Mouse (Mus musculus) ovary, adult 18-20 months (tissue): ENCODE results near the gene Rsg1.

Experiments
- DNase-seq: peaks from one replicate; pipeline ENCODE4 v3.0.0; 2022; ENCODE audit warnings: low spot score, mixed read lengths

The Rsg1 gene

DNA sequence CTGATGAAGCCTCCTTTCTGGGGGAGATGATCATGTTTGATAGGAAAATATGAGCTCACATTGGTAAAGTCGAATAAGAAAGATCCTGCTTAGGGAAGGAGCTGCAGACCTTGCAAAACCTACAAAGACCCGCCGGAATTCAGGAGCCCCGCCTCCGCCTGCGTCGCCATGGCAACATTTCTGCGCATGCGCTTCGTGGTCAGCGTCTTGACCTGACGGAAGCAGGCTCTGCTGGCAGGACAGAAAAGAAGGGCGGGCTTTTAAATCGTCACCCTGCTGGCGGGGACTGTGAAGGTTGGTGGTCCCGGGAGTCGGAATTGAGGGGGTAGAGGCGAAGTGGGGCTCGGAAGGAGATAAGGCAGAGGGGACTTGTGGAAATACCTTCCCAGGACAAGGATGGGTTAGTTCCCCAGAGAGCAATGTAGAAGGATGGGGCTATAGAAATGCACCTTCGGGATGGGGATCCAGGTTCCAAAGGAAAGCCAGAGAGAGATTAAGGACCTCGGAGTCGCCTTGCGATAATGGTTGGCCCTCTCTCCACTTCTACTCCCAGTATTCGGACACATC lies at the start of gene Rsg1:
TSS of gene Rsg1 (plus strand) at position 187 of the 567 bp plus-strand sequence.
- peak; percentile 90 for DNase-seq

DNA sequence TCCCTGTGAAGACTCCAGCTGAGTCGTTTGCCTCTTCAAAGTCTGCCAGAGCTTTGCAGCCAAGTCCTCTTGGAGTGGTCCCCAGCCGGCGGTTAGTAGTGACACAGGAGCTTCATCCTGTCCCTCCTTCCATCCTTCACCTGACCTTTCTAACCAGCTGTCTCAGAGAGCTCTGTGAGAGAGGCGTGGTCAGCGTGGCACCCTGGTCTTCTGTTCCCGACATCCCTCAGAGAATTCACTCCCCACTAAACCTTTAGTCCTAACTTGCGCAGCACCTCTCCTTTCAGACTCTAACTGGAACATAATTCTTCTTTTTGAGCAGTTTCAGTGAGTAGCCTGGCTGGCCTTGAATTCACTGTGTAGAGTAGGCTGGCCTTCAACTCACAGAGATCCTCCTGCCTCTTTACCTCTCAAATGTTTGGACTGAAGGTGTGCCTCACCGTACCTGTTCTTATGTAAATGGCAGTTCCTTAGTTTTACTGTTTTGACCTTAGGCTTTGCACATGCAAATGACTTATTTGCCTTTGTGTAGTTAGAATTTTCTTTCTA lies 47.9 kb upstream of the Rsg1 start:
- DNase-seq, result no peak

GRCm38 (mm10) chr4:141167156-141167555 lies 46.6 kb upstream of the Rsg1 start:
- DNase-seq, result no peak

- no peak for DNase-seq
Measured at GRCm38 (mm10) chr4:141172121-141172520, 41.6 kb upstream of the Rsg1 start.

DNA sequence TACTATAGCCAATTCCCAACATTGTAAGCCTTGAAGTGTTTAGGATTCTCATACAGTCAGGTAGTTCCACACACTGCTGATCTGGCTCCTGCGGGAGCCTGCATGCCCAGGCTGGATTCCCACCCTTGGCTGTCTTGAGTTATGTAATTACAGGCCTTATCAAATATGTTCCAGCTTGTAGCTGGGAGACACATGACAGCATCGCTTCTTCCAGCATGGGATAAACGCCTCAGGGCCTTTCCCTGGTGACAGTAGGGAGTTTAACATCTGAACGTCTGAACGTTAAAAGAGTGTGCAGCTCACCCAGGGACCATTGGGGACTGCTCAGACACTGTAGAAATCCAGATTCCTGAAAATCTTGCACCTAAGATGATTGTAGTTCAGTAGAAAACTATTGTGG lies 38.0 kb upstream of the Rsg1 start:
- DNase-seq, result no peak

- DNase-seq, result no peak
Measured at GRCm38 (mm10) chr4:141176328-141176838, 37.4 kb upstream of the Rsg1 start.

DNA sequence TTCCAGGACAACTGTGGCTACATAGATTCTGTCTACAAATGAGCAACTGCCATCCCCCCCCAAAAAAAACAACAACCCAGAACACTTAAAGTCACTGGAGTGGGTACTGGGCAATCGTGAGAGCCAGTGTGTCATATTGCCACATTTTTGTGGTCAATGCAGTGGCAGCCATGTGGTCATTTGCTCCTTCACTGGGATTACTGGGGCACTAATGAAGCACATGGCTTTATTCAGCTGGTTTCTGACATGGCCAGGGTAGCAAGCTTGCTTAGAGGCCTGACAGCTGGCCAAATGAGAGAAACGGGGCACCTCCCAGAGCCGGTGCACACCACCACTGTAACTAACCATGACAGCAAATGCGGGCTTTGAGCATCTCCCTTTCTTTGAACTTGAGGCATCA lies 35.3 kb upstream of the Rsg1 start:
- no peak for DNase-seq

- DNase-seq, result no peak
Measured at GRCm38 (mm10) chr4:141180831-141181230, 32.9 kb upstream of the Rsg1 start.

DNA sequence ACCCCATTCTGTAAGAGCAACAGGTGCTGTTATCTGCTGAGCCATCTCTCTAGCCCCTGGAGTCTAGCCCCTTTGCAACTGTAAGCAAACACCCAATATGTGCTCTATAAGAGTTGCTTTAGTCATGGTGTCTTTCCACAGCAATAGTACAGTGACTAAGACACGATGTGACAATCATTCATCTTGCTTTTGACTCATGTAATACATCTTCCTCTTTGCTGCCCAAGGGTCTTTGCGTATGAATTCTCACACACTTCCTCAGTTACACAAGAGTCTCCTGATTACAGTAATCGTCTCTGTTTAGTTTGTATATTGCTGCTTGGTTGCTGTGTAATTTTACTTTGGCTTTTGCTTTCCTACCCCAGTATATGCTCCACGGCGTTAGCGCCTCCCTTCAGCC lies 31.8 kb upstream of the Rsg1 start:
- no peak for DNase-seq

DNA sequence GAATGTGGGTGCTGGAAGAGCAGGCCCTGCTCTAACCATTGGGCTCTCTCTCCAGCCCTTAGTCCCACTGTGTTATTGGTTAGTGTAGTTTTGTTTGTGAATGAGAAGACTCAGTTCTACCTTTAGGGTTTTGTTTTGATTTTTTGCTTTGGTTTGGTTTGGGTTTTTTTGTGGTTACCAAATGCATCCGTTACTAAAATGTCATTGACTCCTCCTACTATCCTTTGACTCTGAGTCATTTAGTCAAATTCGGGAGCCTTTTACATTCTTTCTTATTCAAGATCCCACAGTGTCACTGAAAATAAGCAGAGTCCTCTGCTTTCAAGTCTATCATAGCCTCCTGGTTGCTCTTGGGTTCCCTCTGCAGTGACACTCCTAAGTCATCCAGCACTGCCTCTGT lies 29.8 kb upstream of the Rsg1 start:
- DNase-seq, result no peak

- DNase-seq, result no peak
Measured at GRCm38 (mm10) chr4:141184426-141184825, 29.3 kb upstream of the Rsg1 start.

DNA sequence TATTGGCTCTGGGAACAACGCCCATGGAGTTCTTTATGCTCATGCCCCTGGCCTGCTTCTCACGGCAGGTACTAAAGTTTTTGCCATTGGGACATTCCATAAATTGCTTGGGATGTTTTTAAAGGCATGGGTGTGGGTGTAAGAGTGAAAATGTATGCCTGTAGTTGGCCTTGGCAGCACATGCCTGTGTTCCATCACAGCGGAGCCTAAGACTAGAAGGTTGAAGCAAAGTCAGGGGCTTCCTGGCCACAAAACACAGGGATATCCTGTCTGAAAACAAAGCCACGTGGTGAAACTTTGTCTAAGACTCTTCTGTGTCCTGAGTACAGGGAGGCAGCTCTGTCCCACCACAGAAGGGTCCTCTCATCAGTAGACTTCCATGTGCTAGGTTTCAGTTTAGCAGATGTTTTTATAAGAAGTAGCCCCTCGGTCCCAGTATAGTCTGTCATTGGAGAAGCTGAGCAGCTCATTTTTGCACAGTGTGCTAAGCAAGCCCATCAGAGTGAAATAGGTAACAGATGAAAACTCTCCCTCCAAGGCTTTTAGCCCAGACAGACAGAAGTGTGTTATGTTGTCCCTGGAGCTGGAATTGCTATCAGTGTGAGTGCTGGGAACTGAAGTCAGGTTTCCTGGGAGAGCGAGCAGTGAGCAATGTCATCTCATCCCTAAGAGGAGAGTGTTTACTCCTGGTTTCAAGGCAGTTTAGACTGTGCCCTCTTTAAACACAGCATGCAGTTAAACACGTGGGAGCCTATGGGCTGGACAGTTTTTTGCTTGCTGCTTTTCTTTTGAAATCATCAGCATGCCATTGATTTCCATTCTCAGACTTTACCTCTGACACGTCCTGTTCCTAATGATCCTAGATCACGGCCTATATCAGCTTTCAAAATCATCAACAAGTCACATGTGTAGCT lies 26.6 kb upstream of the Rsg1 start:
- DNase-seq, result no peak

- DNase-seq, result no peak
Measured at GRCm38 (mm10) chr4:141191294-141191693, 22.5 kb upstream of the Rsg1 start.

DNA sequence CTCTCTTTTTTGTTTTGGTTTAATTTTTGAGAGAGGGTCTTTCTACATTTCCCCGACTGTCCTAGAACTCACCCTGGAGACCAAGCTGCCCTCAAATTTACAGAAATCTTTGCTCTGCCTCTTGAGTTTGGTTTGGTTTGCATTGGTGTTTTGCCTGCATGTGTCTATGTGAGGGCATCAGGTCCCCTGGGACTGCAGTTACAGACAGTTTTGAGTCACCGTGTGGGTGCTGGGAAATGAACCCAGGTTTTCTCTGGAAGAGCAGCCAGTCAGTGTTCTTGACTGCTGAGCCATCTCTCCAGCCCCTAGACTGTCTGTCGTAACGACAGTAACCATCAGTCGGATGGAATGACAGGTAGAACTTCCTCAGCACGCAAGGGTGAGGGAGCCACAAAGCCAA lies 19.2 kb upstream of the Rsg1 start:
- DNase-seq, result no peak

GRCm38 (mm10) chr4:141196981-141197685 lies 16.6 kb upstream of the Rsg1 start:
- no peak for DNase-seq

GRCm38 (mm10) chr4:141197686-141198035 lies 16.1 kb upstream of the Rsg1 start:
- DNase-seq, result no peak

DNA sequence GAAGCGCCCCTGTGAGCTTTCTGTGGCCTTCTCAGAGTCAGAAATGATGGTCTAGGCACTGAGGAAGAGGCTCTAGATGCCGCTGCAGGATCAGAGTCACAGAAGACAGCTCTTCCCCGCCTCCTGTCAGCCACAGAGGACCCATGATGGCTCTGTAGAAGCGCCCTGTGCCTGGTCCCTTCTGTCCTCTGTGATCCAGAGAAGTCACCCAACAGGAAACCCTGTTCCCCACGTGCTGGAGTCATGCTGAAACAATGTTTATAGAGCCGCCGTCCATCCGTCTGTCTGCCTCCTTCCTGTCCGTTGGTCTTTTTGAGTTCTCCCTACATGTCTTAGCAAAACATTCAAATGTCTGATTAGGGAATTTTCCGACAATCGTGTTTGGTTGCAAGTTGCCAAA lies 12.8 kb upstream of the Rsg1 start:
- no peak for DNase-seq

- DNase-seq, result no peak
Measured at GRCm38 (mm10) chr4:141202192-141202591, 11.6 kb upstream of the Rsg1 start.

GRCm38 (mm10) chr4:141204580-141205061 lies 9.1 kb upstream of the Rsg1 start:
- DNase-seq, result no peak

- no peak for DNase-seq
Measured at GRCm38 (mm10) chr4:141207081-141207480, 6.7 kb upstream of the Rsg1 start.

DNA sequence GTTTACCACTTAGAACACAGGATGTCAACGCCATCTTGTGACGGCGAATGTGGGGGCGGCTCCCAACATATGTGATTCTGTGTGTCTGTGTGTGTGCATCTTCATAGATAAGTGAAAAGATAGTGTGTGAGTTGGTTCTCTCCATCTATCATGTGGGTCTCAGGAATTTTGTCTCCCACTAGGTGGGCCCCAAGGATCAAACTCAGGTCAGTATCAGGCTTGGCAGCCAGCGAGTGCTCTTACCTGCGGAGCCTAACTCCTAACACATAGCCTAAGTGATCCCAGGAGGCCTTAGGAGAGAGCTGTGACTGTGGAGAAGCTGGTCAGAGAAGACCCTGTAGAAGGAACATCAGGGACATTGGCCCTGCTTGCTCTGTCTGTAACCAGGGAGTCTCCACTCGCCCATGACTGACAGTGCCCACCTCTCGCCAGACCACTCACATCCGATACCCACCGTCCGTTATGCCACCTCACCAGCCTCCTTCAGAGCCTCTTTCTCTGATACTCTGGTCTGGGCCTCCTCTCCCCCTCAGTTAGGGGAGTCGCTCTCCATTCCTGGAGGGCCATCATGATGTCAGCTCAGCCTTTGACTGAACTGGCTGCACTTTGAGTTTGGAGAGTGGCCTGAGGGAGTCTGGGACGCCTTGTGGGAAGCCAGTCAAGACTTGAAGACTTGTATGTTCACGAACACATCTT lies 3.1 kb upstream of the Rsg1 start:
- no peak for DNase-seq

GRCm38 (mm10) chr4:141211646-141212045 lies 2.1 kb upstream of the Rsg1 start:
- DNase-seq, result no peak
